Mouse (Mus musculus) stomach, postnatal 0 days (tissue): ENCODE results near the gene Cntnap5b.

Experiments
- CTCF ChIP-seq: IDR thresholded peaks from 2 replicates; pipeline ENCODE4 v1.5.1; 2016; ENCODE audit warnings: antibody characterized with exemption, low read depth, mild to moderate bottlenecking, moderate library complexity
- EP300 ChIP-seq: optimal IDR thresholded peaks from 2 replicates; pipeline ENCODE3; 2016; ENCODE audit warnings: antibody characterized with exemption

- TF ChIP-seq CTCF (no peak), EP300 (no peak)
These were observed 538.1 kb downstream of the Cntnap5b start for GRCm38 (mm10) chr1:100310687-100311086.
